Mouse (Mus musculus): Measurements from ENCODE around the gene Snupn.
A peak's percentile ranks its signal among the peaks of the same experiment; 100 is the strongest.
"Not testable (repeated sequence)": the region's sequence is repeated elsewhere in the genome, so short reads cannot be mapped to it uniquely, and the experiment has no call there.

Gene Snupn

DNA sequence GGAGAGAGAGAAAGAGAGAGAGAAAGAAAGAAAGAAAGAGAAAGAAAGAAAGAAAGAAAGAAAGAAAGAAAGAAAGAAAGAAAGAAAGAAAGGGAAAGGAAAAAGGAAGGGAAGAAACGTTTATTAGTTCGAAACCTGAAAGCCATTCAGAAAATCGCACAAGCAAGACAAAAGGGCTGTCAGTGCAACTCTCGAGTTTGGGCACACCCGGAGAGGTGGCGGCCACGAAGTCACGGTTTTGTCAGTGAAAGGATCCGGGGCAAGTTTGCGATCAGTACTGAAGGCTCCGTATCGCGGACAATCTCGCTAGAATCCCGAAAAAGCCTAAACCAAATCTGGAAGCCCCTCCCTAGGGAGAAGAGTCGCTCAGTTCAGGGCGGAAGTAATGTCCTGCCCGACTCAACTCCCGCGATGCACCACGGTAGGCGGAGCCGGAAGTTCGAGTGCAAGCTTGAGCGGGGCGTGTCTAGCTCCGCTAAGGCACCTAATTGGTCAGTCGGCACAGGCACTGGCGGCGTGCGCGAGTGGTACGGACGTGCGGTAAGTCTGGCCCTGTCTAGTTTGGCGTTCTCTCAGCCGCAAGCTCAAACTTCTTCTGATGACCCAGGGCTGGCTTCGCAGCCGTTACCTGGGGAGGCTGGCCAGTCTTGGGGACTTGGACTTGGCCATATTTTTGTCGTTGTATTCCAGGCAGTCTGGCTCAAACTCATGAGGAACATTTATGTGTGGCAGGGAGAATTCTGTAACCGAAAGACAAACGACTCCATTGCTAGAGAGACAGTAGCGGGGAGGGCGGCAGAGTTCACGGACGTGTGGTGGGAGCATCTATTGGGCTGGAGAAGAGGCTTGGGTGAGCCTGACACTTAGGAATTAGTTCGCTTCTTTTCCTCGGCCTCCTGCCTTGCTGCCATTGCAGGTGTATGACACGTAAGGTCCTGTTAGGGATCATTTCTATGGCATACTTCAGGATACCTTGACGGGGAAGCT is at the start of gene Snupn:
Gene Snupn, plus strand, starts transcription at position 465 of the 987 bp plus-strand sequence.
- DNase-seq = peak; percentile 99

DNA sequence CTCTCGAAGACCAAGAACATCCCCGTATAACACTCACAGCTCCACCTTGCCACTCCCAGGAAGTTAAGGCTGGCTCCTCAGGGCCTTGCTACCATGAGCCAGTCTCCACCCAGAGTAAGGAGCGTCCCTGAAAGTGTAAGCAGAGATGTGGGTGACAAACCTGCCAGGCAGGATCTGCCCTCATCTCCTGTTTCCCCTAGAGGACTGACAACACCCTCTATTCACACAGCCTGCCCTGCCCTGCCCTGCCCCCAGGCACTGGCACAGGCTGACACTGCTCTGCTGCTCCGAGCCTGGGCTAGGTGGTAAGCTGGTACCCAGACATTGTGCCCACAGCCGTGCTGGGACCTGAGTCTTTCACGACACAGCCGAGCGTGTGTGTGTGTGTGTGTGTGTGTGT is 49.5 kb upstream of the Snupn start:
- DNase-seq = no peak

DNA sequence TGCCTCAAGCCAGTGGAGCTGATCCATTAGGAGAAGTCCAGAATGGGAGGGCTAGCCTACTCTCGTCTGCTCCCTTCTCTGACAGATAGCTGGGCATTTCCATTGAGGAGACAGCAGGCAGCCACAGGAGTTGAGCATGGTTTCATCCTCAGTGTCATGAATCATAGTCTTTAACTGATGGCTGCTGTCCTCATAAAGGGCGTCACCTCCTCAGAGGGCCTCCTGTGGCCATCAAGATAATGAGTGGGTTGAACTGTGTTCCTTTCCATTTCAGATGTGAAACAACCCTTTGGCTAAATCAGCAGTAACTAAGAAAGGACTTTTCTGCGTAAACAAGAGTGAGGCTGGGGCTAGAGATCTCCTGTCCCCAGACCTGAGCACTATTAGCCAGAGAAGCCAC is 47.0 kb upstream of the Snupn start:
- no peak for DNase-seq

DNA sequence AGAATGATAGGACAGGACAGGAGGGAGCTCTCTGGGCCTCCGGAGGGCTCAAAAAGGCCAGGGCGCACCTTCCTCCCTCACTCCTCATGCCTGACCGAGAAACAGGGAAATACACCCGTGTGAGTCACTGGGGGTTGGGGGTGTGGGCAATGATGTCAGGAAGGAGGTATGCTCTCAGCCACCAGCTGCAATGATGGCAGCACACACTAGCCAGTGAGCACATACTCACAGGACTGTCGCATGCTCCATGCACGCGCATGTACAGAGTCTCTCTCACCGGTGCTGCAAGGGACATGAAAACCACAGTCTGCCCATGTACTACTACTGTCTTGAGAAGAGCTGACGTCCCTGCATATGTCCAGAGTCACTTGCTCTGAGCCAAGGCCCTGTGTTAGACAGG is 43.1 kb upstream of the Snupn start:
- DNase-seq = no peak

DNA sequence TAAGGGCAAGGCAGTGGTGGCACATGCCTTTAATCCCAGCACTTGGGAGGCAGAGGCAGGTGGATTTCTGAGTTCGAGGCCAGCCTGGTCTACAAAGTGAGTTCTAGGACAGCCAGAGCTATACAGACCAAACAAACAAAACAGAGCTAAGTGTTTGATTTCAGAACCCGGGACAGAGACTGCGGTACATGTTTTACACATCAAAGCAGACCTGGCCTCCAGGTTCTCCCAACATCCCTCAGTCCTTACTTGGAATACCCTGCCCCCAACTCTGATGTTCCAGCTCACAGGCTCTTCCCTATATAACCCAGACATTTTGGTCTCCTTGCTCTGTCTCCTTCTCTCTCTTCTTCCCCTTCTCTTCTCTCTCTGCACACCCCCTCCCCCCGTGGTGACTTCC is 40.7 kb upstream of the Snupn start:
- DNase-seq = not testable (repeated sequence)

DNA sequence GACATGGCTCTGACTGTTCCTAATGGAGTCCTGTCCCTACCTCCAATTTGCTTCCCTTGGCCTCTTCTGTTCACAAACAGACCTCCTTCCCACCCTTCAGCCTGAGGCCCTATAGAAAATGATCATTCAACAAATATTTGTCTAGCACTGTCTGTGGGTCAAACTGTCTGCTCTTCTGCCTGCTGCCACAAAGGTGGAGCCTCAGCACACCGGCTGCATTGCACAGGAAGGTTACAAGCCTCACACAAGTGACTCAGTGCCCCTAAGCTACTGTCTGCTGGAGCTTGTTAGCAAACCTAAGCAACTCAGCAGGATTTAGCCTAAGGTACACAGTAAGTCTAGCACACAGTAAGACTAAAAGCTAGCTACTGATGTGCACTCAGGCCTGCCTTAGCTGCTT is 39.7 kb upstream of the Snupn start:
- no peak for DNase-seq

DNA sequence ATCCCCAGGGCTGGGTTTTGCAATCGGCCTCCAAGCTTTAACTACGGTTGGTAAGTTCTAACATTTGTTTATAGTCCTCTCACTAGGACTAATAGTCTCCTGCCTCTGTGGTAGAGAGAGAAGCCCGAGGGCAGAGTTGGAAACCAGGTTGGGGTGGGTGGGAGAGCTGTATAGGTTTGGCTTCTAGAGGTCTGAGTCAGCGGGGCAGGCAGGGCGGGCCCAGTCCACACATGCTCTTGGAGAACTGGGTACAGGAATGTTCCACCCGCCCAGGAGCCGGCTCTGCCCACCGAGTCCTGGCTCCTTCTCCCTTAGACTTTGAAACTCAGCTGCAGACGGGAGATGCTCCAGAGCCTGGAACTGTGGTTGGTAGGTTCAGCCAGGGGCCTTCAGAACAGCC is 36.7 kb upstream of the Snupn start:
- DNase-seq = no peak

DNA sequence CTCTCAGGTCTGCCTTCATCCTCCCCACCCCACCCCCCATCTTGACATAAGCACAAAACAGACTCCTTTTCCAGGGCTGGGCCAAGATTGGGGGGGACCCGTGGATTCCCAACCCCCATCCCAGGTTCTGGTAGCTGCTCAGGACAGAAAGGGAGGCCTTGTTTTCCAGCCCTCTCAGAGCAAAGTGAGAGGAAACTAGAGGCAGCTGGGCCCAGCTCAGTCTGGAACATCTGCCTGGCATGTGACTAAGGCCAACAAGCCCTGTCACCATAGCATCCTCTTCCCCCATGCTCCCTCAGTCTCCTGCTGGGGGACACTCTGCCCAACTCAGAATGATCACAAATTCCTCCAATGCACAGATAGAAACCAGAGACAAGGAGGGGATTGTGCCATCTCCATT is 35.6 kb upstream of the Snupn start:
- DNase-seq = no peak

DNA sequence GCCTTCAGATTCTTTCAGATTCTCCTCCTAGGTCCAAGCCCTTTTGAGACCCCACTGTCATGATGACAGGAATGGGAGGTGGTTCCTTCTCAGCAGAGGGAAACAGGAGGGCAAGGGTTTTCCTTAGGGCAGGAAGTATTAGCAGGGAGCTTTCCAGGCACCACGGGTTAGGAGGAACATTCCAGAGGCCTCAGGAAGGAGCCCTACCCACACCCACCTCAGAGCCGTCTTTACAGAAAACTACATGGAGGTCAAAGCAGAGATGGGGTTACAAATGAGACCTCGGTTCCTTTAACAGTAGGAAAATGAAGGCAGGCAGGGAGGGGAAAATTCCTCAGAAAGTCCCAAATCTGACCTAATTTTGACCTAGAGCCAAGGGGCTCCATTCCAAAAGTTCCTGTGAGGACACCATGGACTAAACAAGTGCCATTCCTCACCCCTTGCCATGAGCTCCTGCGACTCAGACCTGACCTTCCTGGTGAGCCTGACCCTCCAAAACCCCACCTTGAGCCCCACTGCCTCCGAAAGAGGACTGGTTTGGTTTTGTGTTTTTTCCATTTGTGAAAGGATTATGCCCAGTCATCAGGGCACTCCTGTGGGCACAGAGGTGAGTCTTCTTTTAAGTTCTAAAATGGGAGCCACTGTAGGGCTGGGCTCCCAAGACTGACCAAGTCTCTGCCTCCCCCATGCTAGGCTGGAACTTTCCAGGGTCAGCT is 34.8 kb upstream of the Snupn start:
- DNase-seq = no peak

DNA sequence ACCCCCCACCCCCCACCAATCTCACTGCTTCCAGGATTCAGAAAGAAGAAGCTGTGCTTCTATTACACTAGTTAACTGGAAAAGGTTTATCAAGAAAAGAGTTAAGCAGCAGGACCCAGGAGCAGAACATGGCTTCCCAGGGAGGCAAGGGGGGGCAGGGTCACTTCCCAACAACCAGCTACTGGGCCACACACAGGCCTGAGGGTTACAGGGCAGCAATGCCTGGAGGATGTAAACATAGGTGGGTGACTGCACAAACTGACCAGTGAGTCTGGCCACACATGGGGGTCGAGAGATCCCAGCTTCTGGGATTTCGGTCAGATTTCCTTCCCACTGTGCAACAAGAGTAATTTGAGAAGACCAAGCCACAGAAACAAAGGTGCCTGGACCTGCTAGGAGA is 33.5 kb upstream of the Snupn start:
- DNase-seq = no peak

DNA sequence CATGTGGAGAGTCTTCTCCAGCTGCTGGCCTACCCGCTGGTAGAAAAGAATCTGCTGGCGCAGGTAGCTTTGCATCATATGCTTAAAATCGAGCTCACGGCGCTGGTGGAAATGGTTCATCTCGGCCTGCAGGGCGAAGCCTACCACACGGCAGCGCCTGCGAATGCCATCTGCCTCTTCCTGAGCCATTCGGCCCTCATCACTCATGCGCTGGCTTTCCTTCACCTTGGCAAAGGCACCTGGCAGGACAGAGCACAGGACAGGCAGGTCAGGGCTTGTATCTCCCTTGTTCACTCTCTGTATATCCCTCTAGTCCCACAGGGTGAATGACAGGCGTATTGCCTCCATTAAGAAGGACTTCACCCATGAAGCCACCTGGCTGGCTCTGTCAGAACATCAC is 32.2 kb upstream of the Snupn start:
- no peak for DNase-seq

DNA sequence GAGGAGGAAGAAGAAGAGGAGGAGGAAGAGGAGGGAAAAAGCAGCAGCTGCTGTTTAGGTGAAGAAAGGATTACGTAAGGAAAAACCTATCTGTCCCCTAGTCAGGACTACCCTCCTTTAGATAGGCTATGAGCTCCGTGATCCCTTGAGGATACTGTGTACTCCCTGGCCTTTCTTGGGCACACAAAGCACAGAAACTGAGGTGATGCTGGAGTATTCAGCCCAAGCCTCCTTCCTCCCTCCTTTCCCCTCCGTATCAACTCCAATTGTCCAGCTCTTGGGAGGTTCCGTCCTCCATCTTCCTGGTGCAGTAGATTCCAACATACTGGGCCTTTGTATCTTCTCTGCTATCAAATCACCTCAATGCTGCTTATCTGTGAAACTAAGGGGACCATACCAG is 27.9 kb upstream of the Snupn start:
- DNase-seq = no peak

DNA sequence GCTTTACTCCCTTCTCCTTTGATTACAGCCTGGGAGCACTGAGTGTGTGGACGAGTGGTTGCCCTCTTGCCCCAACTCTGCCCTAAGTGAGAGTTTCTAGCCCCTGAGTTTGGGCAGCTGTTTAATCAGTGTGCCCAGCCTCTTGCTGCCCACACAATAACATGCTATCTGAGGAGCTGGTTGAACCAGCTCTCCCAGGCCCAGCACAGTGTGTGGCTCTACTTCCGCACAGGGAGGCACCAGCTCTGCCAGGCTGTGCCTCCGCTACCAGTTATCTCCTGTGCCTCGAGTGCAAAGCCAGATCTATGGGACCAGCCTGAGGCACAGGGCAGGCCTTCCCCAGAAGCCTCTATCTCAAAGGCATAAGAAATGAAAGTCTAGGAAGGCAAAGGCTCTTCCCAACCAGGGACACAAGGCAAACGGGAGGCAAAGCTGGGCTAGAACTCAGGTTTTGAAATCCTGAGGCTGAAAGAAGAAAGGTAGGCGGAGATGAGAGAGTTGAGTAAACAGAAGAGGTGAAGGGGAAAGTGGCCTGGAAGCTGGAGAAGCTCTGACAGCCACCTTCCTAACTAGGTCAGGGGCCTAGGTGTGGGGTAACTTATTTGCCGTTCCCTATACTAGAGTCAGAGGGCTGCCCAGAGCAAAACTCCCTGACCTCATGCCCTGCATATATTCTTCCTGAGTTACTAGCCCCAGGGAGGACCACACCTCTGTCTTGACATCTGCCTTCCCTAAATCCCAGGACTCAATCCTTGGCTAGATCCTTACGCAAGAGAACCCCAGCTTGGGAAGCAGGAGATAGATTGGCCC is 26.6 kb upstream of the Snupn start:
- no peak for DNase-seq

DNA sequence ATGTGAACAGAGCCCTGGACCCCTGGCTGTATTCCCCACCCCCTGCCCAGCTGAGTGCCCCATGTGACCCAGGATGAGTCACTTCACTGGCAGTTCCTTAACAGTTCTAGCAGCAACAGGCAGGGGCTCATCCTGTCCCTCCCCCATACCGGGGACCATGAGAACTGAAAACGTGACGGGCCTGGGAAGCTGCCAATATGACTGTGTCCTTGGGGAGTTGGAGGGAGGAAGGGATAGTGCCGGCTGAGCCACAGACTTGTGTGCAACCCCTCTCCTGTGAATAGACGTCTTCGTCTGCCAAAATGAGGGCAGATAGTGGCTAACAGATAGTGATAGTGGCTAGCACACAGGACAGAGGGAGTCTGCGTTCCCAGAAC is 26.0 kb upstream of the Snupn start:
- peak; percentile 91 for DNase-seq

DNA sequence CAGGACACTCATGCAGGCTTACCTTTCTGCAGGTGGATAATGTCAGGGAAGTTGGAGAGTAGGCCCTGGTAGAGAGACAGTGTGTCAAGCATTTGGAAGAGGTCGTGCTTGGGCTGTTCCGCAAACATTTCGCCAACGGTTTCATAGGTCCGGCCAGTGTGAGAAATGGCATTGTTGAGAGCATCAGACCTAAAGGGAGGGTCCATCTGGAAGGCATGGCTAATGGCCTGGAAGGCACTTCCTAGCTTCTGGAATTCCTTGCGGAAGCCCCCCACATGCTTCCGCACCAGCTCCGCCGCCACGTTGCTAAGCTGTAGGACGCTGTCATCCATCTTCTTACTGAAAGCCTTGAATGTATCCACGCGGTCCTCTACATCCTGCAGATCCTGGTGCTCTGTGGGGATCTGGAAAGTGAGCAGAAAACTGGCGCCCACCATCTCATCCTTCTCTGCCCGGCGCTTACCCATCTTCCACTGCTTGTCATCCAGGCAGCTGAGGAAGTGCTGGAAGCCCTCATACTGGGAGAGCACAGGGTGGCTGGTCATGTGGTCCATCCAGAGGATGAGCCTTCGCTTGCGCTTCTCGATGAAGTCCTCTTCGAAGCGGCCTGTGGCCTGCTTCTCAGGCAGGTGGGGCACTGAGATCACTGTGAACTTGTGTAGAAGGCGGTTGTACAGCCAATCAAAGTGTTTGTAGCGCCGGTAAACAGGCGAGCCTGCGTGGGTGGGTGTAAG is 25.2 kb upstream of the Snupn start:
- DNase-seq = no peak

DNA sequence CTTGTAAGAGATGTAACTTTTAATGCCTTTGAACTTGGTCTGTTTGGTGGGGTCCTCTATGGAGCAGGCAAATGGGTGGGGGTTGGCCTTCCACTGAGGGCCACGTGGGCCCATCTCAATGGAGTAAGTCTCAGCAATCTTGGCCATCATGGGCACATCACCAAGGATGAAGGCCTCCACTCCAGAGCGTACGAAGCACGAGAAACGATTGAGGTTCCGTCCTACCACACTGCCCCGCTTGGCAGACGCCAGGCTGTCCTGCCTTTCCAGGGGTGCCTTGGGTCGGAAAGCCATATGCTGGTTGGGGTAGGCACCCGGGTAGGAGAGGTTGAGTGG is 24.7 kb upstream of the Snupn start:
- DNase-seq = no peak

DNA sequence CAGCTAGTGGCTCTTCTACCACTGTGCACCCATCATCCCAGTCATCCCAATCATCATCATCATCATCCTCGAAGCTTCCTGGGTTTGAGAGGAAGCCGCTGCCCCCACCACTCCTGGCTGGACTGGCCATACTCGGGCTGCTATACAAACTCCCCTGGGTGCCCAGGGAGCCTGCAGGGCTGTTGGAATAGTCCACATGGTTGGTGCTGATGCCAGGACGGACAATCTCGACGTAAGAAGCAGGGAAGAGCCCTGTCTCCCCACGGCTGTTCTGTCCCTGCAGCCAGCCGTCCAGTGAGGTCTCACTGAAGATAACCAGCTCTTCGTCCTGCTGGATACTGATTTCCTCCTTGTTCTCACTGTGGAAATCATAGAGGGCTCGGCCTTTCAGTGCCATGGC is 24.3 kb upstream of the Snupn start:
- DNase-seq = no peak

DNA sequence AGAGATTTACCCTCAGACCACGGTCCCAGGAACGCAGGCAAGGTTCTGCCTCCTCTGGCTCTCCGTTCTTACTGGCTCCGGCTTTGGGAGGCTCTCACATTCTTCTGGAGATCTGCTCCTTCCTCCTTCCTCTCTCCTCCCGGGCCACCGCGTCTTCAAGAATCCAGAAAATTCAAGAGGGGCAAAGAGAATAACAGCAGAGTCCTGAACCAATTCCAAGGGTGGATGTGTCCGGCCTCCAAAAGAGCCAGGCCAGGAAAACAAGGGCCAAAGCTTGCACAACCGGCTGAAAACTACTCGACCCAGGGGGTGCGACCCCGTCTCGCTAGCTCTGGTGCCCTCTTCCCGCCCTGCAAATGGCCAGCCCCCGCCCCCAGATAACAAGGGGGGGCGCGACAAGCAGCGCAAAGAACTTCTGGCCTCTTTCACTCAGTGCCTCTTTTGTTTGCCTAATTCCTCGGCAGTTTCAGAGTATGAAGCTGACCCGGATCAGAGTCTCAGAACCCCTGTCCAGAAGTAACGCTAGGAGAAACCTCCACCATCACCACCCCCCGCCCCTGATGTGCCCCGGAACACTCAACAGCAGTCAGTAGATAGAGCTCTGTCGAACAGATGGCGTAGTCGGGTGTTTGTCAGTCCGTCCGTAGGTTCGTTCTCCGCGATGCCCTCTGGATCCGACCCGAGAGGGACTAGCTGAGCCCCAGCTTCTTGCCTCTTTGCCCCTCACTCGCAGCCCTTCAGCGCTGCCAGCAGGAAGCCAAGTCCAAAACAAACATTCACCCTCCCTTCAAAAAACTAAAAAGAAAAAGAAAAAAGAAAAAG is 23.3 kb upstream of the Snupn start:
- peak; percentile 76 for DNase-seq

DNA sequence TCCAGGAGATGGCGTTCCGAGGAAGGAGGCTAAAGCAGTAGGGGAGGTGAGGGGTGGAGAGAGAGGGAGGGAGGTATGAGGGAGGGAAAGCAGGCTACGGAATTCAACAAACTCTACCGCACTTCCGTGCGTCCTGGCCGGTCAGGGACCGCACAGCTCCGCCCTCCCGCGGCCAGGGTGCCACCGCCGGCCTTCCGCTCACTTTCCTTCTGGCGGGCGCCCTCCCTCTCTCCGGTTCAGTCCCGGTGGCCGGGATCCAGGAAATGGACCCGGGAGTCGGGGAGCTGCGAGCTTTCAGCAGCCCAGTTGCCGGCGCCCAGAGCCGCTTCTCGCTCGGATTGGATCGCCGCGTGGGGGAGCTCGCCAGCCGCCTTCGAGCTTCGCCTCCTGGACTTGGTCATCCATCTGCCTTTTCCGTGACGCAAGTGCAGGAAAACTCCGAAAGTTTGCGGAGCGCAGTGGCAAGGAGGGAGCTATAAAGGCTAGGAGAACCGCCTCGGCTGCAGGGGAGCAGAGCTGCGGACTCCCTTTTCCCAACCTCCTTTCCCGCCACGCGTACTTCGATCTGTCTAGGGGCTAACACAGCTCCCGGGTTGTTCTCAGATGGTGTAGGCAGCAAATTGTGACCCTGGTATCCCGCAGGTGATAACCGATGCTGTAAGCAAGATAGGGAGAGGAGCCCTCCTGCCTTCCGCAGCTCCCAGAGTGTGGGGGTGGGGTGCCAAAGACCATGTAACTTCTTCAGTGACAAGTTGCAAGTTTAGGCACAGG is 22.5 kb upstream of the Snupn start, which contains the start of gene Snx33:
Gene Snx33, minus strand, starts transcription at position 331 of the 771 bp plus-strand sequence.
- DNase-seq = peak; percentile 97

DNA sequence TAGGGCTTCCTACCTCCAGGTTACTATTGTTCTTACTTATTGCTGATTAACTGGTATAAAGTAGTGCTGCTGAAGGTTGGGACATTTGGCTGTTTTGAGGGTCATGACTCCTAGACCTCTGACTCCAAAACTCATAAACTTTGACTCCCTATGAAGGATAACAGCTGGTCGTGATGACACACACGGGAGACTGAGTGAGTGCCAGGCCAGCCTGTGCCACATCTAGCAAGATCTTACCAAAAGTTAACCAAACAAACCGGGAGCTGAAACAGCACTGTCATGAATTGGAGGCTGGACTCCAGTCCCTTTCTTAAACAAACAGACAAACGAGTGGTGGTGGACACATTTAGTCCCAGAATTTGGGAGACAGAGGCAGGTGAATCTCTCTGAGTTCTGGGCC is 21.2 kb upstream of the Snupn start:
- no peak for DNase-seq

DNA sequence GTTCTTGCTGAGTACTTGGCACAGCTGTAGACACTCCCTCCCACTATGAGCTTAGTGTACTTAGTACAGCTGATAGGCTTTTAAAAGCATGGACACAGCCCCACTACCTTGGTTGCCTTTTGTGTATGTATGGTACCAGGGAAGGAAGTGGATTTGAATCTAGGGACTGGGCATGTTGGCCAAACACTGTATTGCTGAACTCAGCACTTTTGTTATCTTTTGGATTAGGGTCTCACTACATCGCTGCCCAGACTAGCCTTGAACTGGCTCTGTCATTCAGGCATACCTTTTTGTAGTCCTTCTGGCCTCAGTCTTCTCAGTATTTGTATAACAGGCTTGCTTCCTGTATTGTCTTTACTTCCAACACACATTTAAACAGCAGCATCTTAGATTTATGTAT is 20.1 kb upstream of the Snupn start:
- no peak for DNase-seq

Measured in kidney, postnatal 14 days (tissue).